Mouse (Mus musculus): ENCODE measurements at regions not wholly inside any gene's neighbourhood (a gene's known extent, or its start where the extent isn't known, plus 50 kb on each side); places are given as distances from the start of the nearest gene placed in this dataset.

GRCm38 (mm10) chr6:31125328-31126118, 166.6 kb upstream of the Klf14 start:
- H3K9ac ChIP-seq (replicated peaks): no peak overlapping the region
- H3K36me3 ChIP-seq: no peaks in the 10 kb centered on the region
- no peaks in the 10 kb centered on the region for H3K9me3 ChIP-seq (replicated peaks)
- H3K4me2 ChIP-seq: no peak overlapping the region
- no peak overlapping the region for H3K4me3 ChIP-seq (replicated peaks)
- 75% methylated on average over 19 of the region's 19 CpGs for WGBS
- H3K4me1 ChIP-seq: 0 out of 2 replicates have a peak, but pooled peaks cover 5% of the 10 kb centered on the region
- no peak overlapping the region for H3K27ac ChIP-seq (replicated peaks)
- ATAC-seq (ENCODE audit: low FRiP score): no peak
- no peaks in the 10 kb centered on the region for H3K27me3 ChIP-seq (replicated peaks)

- Histone ChIP-seq H3K9me3 (replicated peaks) (no peaks in the 10 kb centered on the region), H3K27ac (replicated peaks) (no peak overlapping the region), H3K9ac (replicated peaks) (no peak overlapping the region), H3K4me2 (no peak overlapping the region), H3K4me3 (replicated peaks) (no peak overlapping the region), H3K36me3 (no peaks in the 10 kb centered on the region), H3K27me3 (replicated peaks) (no peaks in the 10 kb centered on the region), H3K4me1 (0 out of 2 replicates have a peak, but pooled peaks cover 5% of the 10 kb centered on the region)
- no peak for ATAC-seq (ENCODE audit: low FRiP score)
- 76% methylated on average over 15 of the region's 15 CpGs for WGBS
Measured at GRCm38 (mm10) chr6:31126131-31126871, 167.4 kb upstream of the Klf14 start.

- Histone ChIP-seq H3K4me3 (replicated peaks) (no peak overlapping the region), H3K4me2 (no peak overlapping the region), H3K9me3 (replicated peaks) (peaks cover 4% of the 10 kb centered on the region; the same call in 1 of the 2 replicates), H3K9ac (replicated peaks) (no peak overlapping the region), H3K27ac (replicated peaks) (no peak overlapping the region), H3K4me1 (0 out of 2 replicates have a peak, but pooled peaks cover 5% of the 10 kb centered on the region), H3K36me3 (no peaks in the 10 kb centered on the region), H3K27me3 (replicated peaks) (no peaks in the 10 kb centered on the region)
- ATAC-seq (ENCODE audit: low FRiP score): no peak
- 33% methylated on average over 7 of the region's 7 CpGs for WGBS
Measured at GRCm38 (mm10) chr6:31129170-31129569, 170.3 kb upstream of the Klf14 start.

- H3K9me3 ChIP-seq (replicated peaks): peaks cover 4% of the 10 kb centered on the region; the same call in 1 of the 2 replicates
- H3K4me2 ChIP-seq: no peak overlapping the region
- H3K4me1 ChIP-seq: 0 out of 2 replicates have a peak, but pooled peaks cover 5% of the 10 kb centered on the region
- no peaks in the 10 kb centered on the region for H3K27me3 ChIP-seq (replicated peaks)
- ATAC-seq (ENCODE audit: low FRiP score): no peak
- no peak overlapping the region for H3K9ac ChIP-seq (replicated peaks)
- 88% methylated on average over 7 of the region's 7 CpGs for WGBS
- no peaks in the 10 kb centered on the region for H3K36me3 ChIP-seq
- H3K27ac ChIP-seq (replicated peaks): no peak overlapping the region
- no peak overlapping the region for H3K4me3 ChIP-seq (replicated peaks)
Measured at GRCm38 (mm10) chr6:31129987-31130386, 171.1 kb upstream of the Klf14 start.

GRCm38 (mm10) chr6:31130522-31130921, 171.6 kb upstream of the Klf14 start:
- no peak for ATAC-seq (ENCODE audit: low FRiP score)
- Histone ChIP-seq H3K9me3 (replicated peaks) (peaks cover 4% of the 10 kb centered on the region; the same call in 1 of the 2 replicates), H3K4me3 (replicated peaks) (no peak overlapping the region), H3K4me2 (no peak overlapping the region), H3K4me1 (0 out of 2 replicates have a peak, but pooled peaks cover 5% of the 10 kb centered on the region), H3K9ac (replicated peaks) (no peak overlapping the region), H3K27me3 (replicated peaks) (no peaks in the 10 kb centered on the region), H3K36me3 (no peaks in the 10 kb centered on the region), H3K27ac (replicated peaks) (no peak overlapping the region)
- 86% methylated on average over 1 of the region's 1 CpGs for WGBS

- peaks cover 4% of the 10 kb centered on the region; the same call in 1 of the 2 replicates for H3K9me3 ChIP-seq (replicated peaks)
- ATAC-seq (ENCODE audit: low FRiP score): no peak
- no peaks in the 10 kb centered on the region for H3K4me1 ChIP-seq
- H3K4me3 ChIP-seq (replicated peaks): no peak overlapping the region
- no peak overlapping the region for H3K27ac ChIP-seq (replicated peaks)
- H3K9ac ChIP-seq (replicated peaks): no peak overlapping the region
- no peaks in the 10 kb centered on the region for H3K27me3 ChIP-seq (replicated peaks)
- no peaks in the 10 kb centered on the region for H3K36me3 ChIP-seq
- WGBS: 79% methylated on average over 9 of the region's 9 CpGs
- H3K4me2 ChIP-seq: no peak overlapping the region
Measured at GRCm38 (mm10) chr6:31131716-31132115, 172.8 kb upstream of the Klf14 start.

GRCm38 (mm10) chr6:31132396-31133190, 173.7 kb upstream of the Klf14 start:
- Histone ChIP-seq H3K4me1 (no peaks in the 10 kb centered on the region), H3K4me3 (replicated peaks) (no peak overlapping the region), H3K9me3 (replicated peaks) (peaks cover 4% of the 10 kb centered on the region; the same call in 1 of the 2 replicates), H3K27ac (replicated peaks) (no peak overlapping the region), H3K27me3 (replicated peaks) (no peaks in the 10 kb centered on the region), H3K36me3 (no peaks in the 10 kb centered on the region), H3K4me2 (no peak overlapping the region), H3K9ac (replicated peaks) (no peak overlapping the region)
- no peak for ATAC-seq (ENCODE audit: low FRiP score)
- 81% methylated on average over 8 of the region's 8 CpGs for WGBS

- H3K36me3 ChIP-seq: no peaks in the 10 kb centered on the region
- 88% methylated on average over 11 of the region's 11 CpGs for WGBS
- H3K4me2 ChIP-seq: no peak overlapping the region
- no peaks in the 10 kb centered on the region for H3K27me3 ChIP-seq (replicated peaks)
- H3K9ac ChIP-seq (replicated peaks): no peak overlapping the region
- H3K27ac ChIP-seq (replicated peaks): no peak overlapping the region
- H3K9me3 ChIP-seq (replicated peaks): peaks cover 4% of the 10 kb centered on the region; the same call in 1 of the 2 replicates
- H3K4me1 ChIP-seq: no peaks in the 10 kb centered on the region
- no peak overlapping the region for H3K4me3 ChIP-seq (replicated peaks)
- ATAC-seq (ENCODE audit: low FRiP score): no peak
Measured at GRCm38 (mm10) chr6:31133896-31134735, 175.2 kb upstream of the Klf14 start.

- Histone ChIP-seq H3K9ac (replicated peaks) (no peak overlapping the region), H3K4me3 (replicated peaks) (no peak overlapping the region), H3K27ac (replicated peaks) (no peak overlapping the region), H3K4me1 (no peaks in the 10 kb centered on the region), H3K27me3 (replicated peaks) (no peaks in the 10 kb centered on the region), H3K9me3 (replicated peaks) (peaks cover 4% of the 10 kb centered on the region; the same call in 1 of the 2 replicates), H3K4me2 (no peak overlapping the region), H3K36me3 (no peaks in the 10 kb centered on the region)
- WGBS: 89% methylated on average over 8 of the region's 8 CpGs
- no peak for ATAC-seq (ENCODE audit: low FRiP score)
Measured at GRCm38 (mm10) chr6:31134736-31135077, 175.8 kb upstream of the Klf14 start.

GRCm38 (mm10) chr6:31135580-31135979, 176.7 kb upstream of the Klf14 start:
- Histone ChIP-seq H3K9me3 (replicated peaks) (peaks cover 4% of the 10 kb centered on the region; the same call in 1 of the 2 replicates), H3K36me3 (no peaks in the 10 kb centered on the region), H3K27ac (replicated peaks) (no peak overlapping the region), H3K4me1 (no peaks in the 10 kb centered on the region), H3K27me3 (replicated peaks) (no peaks in the 10 kb centered on the region), H3K4me2 (no peak overlapping the region), H3K4me3 (replicated peaks) (no peak overlapping the region), H3K9ac (replicated peaks) (no peak overlapping the region)
- ATAC-seq (ENCODE audit: low FRiP score): no peak
- WGBS: 70% methylated on average over 6 of the region's 6 CpGs

- Histone ChIP-seq H3K36me3 (no peaks in the 10 kb centered on the region), H3K4me3 (replicated peaks) (no peak overlapping the region), H3K27me3 (replicated peaks) (no peaks in the 10 kb centered on the region), H3K4me1 (no peaks in the 10 kb centered on the region), H3K27ac (replicated peaks) (no peak overlapping the region), H3K9ac (replicated peaks) (no peak overlapping the region), H3K9me3 (replicated peaks) (peaks cover 4% of the 10 kb centered on the region; the same call in 1 of the 2 replicates), H3K4me2 (no peak overlapping the region)
- 60% methylated on average over 4 of the region's 4 CpGs for WGBS
- no peak for ATAC-seq (ENCODE audit: low FRiP score)
Measured at GRCm38 (mm10) chr6:31136895-31137294, 178.0 kb upstream of the Klf14 start.

Data from neural tube, embryonic 15.5 days (tissue).